Mouse (Mus musculus) MEL (cell line): Measurements from ENCODE around the gene Notch4.

Experiments used
- CHD2 ChIP-seq: IDR thresholded peaks from 2 replicates; pipeline ENCODE4 v1.6.1; 2011; ENCODE audit warnings: low read length, improper control_type of control experiment
- CTCF ChIP-seq, 3 experiments: IDR thresholded peaks in 2 of 3; conservative IDR thresholded peaks in 1 of 3; 2 replicates each; pipeline ENCODE4 v1.5.1; 2011 to 2012; ENCODE audit warnings: low read length in 3 of 3, low read depth in 2 of 3, mild to moderate bottlenecking in 2 of 3, improper control_type of control experiment in 1 of 3, inconsistent platforms in 1 of 3, mixed read lengths in 1 of 3, moderate library complexity in 1 of 3; ENCODE audit not compliant: control insufficient read depth in 1 of 3, insufficient read depth in 1 of 3, poor library complexity in 1 of 3, severe bottlenecking in 1 of 3
- E2F4 ChIP-seq: IDR thresholded peaks from 2 replicates; pipeline ENCODE4 v1.6.1; 2011; ENCODE audit warnings: low read depth, low read length, improper control_type of control experiment, borderline replicate concordance
- EP300 ChIP-seq, 2 experiments: IDR thresholded peaks; 2 replicates each; pipeline ENCODE4 v1.6.1; 2011; ENCODE audit warnings: improper control_type of control experiment in 2 of 2, low read length in 2 of 2, low read depth in 1 of 2, mild to moderate bottlenecking in 1 of 2
- GATA1 ChIP-seq: IDR thresholded peaks from 2 replicates; pipeline ENCODE4 v1.6.1; 2011; ENCODE audit warnings: low read depth, low read length, improper control_type of control experiment
- KAT2A ChIP-seq: conservative IDR thresholded peaks from 2 replicates; pipeline ENCODE4 v1.6.1; 2012; ENCODE audit warnings: low read depth, low read length, improper control_type of control experiment, inconsistent platforms
- MAFK ChIP-seq: IDR thresholded peaks from 2 replicates; pipeline ENCODE4 v1.6.1; 2011; ENCODE audit warnings: low read depth, mild to moderate bottlenecking, low read length, improper control_type of control experiment, borderline replicate concordance
- MYB ChIP-seq: IDR thresholded peaks from 2 replicates; pipeline ENCODE4 v1.6.1; 2011; ENCODE audit warnings: mild to moderate bottlenecking, low read depth, low read length, improper control_type of control experiment
- POLR2A ChIP-seq, 2 experiments: IDR thresholded peaks; 2 replicates each; pipeline ENCODE4 v1.6.1; 2011 to 2012; ENCODE audit warnings: low read length in 2 of 2, mild to moderate bottlenecking in 2 of 2, control low read depth in 1 of 2, improper control_type of control experiment in 1 of 2, low read depth in 1 of 2, moderate library complexity in 1 of 2; ENCODE audit not compliant: control insufficient read depth in 1 of 2, insufficient read depth in 1 of 2, poor library complexity in 1 of 2
- TAL1 ChIP-seq: IDR thresholded peaks from 2 replicates; pipeline ENCODE4 v1.6.1; 2012; ENCODE audit warnings: mild to moderate bottlenecking, inconsistent platforms, low read length, moderate library complexity, mixed read lengths
- USF2 ChIP-seq, 2 experiments: IDR thresholded peaks; 2 replicates each; pipeline ENCODE4 v1.6.1; 2011 to 2012; ENCODE audit warnings: improper control_type of control experiment in 2 of 2, low read length in 2 of 2, borderline replicate concordance in 1 of 2, inconsistent platforms in 1 of 2, low read depth in 1 of 2, mild to moderate bottlenecking in 1 of 2; ENCODE audit not compliant: insufficient read depth in 1 of 2
- ZNF384 ChIP-seq: IDR thresholded peaks from 2 replicates; pipeline ENCODE4 v1.6.1; 2012; ENCODE audit warnings: low read depth, mild to moderate bottlenecking, inconsistent platforms, low read length, improper control_type of control experiment

GRCm38 (mm10) chr17:34583819-34584218, 19.8 kb downstream of the Notch4 start:
- TF ChIP-seq POLR2A (IDR thresholded peaks at IDR 0.05; ENCODE audit: control insufficient read depth in 1 of 2, insufficient read depth in 1 of 2, low read depth in 1 of 2, low read length in 2 of 2, poor library complexity in 1 of 2) (no peak), KAT2A (no peak), CHD2 (no peak), CTCF (IDR thresholded peaks at IDR 0.05 in 2 of 3, conservative IDR thresholded peaks at IDR 0.05 in 1 of 3; ENCODE audit: control insufficient read depth in 1 of 3, insufficient read depth in 1 of 3, low read depth in 2 of 3, low read length in 3 of 3, poor library complexity in 1 of 3, severe bottlenecking in 1 of 3) (no peak), E2F4 (no peak), USF2 (IDR thresholded peaks at IDR 0.05; ENCODE audit: borderline replicate concordance in 1 of 2, insufficient read depth in 1 of 2, low read depth in 1 of 2, low read length in 2 of 2) (no peak), TAL1 (no peak), MAFK (no peak), GATA1 (no peak), ZNF384 (no peak), EP300 (IDR thresholded peaks at IDR 0.05; ENCODE audit: low read depth in 1 of 2, low read length in 2 of 2) (no peak), MYB (no peak)
